Mouse (Mus musculus) thymus, postnatal 25 days (tissue): ENCODE measurements around the gene 1700003H04Rik.

Experiments used
- DNase-seq: peaks from one replicate; pipeline ENCODE4 v3.0.0; 2022

Gene 1700003H04Rik

DNA sequence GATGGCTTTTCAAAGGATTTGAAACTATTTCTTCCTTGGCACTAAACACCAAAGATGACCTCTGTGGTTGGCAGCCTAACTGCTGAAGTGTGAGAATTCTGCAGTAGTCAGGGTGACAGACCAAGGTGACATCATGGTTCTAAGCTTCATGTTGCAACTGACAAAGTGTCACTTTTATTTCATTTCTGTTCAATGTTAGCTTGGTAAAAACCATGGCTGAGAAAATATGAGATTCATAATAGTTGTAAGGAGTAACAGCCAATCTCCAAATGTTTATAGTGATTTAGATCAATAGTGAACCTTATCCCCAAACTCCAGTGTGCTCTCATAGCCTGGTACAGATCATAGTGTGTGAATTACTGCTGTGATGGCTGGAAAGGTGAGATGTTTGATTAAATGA lies at the start of gene 1700003H04Rik:
Gene 1700003H04Rik, minus strand, starts transcription at position 101 of the 400 bp plus-strand sequence.
- DNase-seq = no peak

DNA sequence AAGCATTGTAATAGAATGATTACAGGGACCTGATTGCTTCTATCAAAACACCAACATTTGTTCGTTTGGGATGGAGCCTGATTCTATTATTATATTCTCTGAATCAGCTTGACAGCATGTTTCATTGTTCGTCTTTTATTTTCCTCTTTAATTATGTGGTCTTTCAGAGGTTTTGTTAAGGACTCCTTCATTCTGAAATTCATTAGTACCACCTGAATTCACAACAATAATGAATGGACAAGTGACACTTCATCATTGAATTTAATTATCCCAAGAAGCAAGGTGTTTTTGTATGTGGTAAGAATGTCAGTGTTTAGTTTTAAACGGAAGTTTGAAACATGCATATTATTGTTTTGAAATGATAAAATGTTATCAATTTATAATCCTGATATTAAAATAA lies 42.1 kb upstream of the 1700003H04Rik start:
- no peak for DNase-seq

DNA sequence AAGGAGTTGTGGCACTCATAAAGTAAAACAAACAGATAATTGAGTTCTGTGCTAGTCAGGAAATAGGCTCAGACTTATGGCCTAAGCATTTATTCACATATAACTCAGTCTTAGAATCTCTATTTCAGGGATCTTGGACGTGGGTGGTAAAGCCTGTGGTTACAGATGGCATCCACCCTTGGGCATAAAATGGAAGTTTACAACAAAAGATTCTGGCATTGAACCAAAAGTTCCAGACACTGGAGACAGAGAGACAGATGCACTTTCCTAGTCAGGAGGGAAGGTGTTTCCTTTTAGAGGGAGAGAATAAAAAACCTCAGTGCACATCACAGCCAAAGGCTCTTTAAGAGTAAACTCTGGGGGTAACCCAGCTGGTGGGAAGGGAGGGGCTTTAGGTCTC lies 32.4 kb upstream of the 1700003H04Rik start:
- no peak for DNase-seq

DNA sequence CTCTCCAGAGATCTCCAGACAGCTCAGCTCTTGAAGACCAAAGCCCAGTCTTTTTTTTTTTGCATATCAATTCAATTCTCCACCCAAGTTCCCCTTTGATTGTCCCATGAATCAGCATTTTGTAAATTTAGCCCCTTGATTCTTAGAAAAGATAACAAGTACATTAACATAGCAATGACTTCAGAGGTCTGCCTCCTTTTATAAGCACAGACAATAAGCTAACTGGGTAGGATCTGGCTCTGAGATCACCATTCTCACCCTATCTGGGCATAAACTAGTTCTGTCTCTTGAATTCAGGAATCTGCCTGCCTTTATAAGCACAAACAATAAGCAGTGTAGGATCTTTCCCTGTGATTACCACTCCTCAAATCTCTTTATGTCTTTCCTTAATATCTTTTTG lies 29.1 kb upstream of the 1700003H04Rik start:
- no peak for DNase-seq

DNA sequence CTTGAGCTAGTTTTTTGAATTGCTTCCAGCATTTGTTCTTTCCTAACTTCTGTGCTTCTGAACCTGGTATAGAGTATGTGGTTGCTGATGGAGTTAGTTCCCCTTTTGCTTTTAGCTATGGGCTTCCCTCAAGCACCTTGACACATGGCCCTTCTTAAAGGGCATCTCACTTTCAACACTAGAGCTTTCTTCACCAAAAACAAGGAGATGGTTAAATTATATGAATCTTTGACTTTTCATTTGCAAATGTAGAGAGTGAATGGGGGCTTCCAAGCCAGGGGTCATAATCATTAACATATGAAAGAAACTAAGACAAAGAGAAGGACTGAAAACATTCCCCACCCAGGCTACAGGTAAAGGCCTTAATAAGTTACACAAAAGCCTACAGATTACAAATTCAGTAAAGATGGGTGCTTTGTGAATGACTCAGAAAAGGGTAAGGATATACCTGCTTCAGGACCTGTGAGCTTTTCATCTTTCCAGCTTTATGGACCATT lies 25.2 kb upstream of the 1700003H04Rik start:
- DNase-seq = no peak

DNA sequence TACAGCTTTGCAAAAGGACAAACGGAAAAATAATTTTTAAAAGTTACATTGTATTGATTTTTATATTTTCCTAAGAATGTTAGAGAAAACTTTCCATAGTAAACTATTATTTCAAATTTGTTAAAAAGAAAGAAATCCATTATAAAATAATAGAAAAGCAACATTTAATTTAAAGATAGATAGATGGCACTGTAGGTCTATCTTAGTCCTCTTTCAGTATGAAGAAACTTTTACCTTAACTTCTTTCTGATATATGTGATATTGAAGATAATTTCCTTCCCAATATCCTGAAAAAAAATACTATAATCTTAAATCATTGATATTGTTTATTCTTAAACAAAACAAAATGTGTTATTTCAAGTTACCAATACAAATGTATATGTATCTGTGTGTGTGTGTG lies 24.6 kb upstream of the 1700003H04Rik start:
- DNase-seq = no peak

DNA sequence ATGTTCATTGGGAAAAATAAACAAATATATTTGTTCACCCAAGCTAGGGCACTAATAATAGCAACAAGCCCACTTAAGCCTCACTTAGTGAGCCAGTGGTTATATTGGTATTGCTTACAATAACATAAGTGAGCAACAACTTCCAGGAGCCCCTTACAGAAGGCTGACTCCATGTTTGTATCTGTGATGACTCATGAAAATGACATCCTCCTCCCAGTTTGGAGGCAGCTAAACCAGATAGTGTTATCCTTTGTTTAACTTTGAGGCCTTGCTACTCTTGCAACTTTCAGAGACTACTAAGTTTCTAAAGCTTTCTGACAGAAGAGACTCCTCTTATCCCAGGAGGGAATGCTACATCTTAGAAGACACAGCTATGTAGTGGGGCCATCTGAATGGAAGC lies 16.9 kb upstream of the 1700003H04Rik start:
- DNase-seq = no peak

DNA sequence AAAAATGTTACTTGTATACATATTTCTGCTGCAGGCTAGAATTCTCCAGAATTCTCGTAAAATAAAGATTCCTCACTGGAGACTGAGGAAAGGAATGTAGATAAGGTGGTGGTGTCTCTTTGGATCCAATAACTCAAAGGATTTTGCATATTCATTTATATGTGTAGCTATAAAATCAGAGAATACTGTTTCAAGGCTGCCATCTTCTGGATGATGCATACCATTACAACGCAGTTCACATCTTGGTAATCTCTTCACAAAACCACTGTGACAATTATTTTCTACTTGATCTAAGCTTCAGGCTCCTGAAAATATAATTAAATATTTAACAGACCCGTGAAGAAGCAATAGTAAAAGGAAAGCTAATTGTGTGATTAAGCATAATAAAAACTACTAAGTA lies 6.6 kb upstream of the 1700003H04Rik start:
- no peak for DNase-seq

DNA sequence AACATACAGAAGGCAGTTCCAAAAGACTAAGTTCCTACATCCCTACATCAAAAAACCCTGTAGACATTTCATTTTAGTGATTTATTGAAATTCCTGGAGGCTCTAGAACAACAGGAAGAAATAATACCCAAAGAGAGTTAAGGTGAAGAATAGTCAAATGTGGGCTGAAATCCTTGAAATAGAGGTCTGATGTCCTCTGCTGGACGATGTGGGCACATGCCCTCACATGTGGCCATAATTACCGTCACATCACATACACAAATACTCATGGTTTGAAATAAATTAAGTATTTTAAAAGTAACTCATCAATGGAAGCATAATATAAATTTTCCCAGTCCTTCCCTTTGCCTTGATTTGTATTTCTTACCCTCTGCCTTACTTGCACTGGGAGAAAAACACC lies 4.9 kb upstream of the 1700003H04Rik start:
- no peak for DNase-seq

DNA sequence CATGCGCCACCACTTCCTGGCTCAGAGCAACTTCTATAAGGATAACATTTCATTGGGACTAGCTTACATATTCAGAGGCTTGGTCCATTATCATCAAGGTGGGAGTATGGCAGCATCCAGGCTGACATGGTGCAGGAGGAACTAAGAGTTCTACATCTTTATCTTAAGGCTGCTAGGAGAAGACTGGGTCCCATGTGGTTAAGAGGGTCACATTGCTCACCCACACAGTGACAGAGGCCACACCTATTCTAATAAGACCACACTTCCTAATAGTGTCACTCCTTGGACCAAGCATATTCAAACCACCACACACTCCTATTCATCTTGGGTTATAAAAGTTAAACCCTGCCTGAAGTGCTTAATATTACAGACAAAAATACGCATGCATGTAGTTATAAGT lies 23.6 kb downstream of the 1700003H04Rik start:
- DNase-seq = no peak

DNA sequence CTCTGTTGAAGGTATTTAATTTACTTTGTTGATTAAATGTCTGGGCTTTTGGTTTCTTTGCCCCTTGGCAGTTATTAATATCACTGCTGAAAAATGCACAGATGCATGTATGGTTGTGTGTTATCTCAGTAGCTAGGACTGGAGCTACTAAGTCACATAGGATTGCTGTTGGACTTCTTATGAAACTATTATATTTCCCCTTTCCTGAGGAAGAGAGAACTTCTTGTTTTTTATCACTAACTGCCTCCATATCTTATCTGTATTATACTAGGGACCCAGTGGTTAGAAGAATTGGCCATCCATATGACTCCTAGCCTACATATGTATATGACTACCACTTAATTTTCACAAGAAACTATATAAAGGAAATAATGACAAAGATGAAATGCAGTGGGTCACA lies 24.9 kb downstream of the 1700003H04Rik start:
- DNase-seq = no peak

DNA sequence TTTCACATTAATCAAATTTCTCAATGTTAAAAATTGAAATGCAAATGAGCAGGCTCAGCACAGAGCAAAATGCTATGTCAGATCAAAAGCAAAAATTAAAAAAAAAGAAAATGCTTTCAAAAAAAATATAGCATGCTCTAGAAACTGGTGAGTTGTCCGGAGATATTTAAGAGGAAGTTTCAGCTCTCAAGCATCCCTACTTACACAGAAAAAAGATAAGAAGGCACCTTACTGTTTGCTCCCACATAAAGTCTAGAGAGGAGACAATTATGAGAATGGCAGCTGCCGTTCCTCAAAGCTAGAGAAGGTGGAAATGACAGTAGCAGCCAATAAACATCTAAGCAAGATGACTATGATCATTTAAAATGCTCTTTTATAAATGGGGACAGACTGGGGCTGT lies 25.8 kb downstream of the 1700003H04Rik start:
- no peak for DNase-seq

DNA sequence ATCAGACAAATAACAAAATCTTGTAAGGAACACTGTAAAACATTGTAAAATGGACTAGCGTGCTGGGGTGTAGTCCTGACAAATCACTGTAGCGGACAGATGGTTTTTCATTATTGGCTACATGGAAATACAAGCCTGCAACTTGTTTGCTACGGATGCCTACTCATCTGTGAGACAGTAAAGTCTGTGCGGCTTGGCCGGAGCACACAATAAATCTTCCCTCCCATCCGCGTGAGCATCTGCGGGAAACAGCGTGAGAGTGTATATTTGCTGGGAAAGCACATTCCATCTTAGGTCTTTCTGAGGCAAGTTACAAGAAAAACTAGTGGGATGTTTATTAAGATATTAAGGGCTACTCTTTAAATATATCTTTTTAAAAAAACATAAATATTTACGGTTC lies 32.0 kb downstream of the 1700003H04Rik start:
- DNase-seq = no peak

DNA sequence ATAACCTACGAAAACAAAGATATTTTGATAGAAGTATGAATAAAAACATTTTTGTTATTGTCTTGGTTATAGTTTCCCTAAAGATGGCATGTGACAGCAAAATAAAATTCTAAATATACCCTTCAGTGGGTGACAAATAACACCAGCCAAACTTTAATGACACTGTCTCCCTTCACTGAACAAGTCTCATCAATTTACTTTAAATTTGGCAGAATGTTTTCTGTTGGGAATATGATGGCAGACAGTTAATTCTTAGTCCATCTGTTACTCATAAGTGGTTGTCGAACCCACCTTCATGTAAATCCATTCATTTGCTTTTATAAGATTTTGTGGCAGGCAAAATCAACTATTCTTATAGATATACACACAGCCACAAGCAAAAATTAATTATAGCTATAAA lies 42.6 kb downstream of the 1700003H04Rik start:
- no peak for DNase-seq

DNA sequence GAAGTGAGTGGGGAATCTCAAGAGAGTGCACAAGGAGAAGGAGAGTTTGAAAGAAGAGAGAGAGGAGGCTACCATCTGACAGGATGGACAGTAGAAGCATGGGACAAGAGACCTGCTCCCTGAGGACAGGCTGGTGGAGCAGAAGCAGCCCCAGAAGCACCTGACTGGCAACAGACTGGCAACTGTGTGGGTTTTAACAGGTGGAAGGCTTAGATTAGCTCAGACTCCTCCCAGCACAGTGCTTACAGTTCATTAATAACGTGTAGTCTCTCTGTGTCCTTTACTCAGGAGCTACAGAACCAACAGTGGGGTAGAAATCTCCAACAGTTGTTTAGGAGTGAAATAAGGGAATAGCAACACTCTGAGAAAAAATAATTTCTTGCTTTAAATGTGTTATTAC lies 44.3 kb downstream of the 1700003H04Rik start:
- no peak for DNase-seq

DNA sequence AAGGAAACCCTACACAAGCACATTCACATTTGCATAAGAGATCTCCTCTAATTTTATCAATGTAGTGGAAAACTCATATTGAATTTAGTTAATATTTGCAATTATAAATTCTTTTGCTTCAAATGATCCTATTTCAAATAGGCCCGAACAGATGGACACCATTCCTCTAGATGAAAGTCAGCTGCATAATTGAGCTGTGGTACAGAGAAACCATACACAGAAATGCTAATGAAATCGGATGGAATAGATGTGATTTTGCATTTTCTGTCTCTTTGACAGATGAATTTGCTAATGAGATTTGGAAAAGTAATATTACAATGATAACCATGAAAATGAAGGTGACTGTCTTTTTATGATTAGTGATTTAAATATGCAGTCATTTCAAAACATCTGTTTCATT lies 62.1 kb downstream of the 1700003H04Rik start:
- no peak for DNase-seq
